Mouse (Mus musculus) neural tube, embryonic 14.5 days (tissue): ENCODE measurements around the gene Spsb4. TPM values are rescaled to one million over a fixed set of nuclear protein-coding genes. Genes with fewer than 3 reads are reported as not detected.

Experiments
- ATAC-seq: fragments of 200-750 bp; cut with Nextera tagmentation; 2 replicates; pipeline ENCODE4 v1.8.0; 2017; ENCODE audit warnings: low read depth, mild to moderate bottlenecking, moderate TSS enrichment, moderate library complexity
- H3K27ac ChIP-seq: fragments of 300-500 bp; sonication (generic); 2 replicates; pipeline ENCODE4 v1.5.1; 2014; ENCODE audit warnings: low read depth, mild to moderate bottlenecking, control low read depth, low read length, moderate library complexity, mixed read lengths
- H3K27me3 ChIP-seq: fragments of 300-500 bp; sonication (generic); 2 replicates; pipeline ENCODE4 v1.6.1; 2014; ENCODE audit warnings: low read length; ENCODE audit not compliant: control insufficient read depth, insufficient read depth
- H3K36me3 ChIP-seq: fragments of 300-500 bp; sonication (generic); 2 replicates; pipeline ENCODE4 v1.6.1; 2014; ENCODE audit warnings: low read length, mixed read lengths; ENCODE audit not compliant: control insufficient read depth, insufficient read depth
- H3K4me1 ChIP-seq: fragments of 300-500 bp; sonication (generic); 2 replicates; pipeline ENCODE4 v1.6.1; 2014; ENCODE audit warnings: low read length; ENCODE audit not compliant: control insufficient read depth, insufficient read depth
- H3K4me2 ChIP-seq: fragments of 300-500 bp; sonication (generic); 2 replicates; pipeline ENCODE4 v1.6.1; 2014; ENCODE audit warnings: mild to moderate bottlenecking, low read depth, low read length, control low read depth
- H3K4me3 ChIP-seq: fragments of 300-500 bp; sonication (generic); 2 replicates; pipeline ENCODE4 v1.5.1; 2014; ENCODE audit warnings: low read depth, low read length, control low read depth, mixed read lengths
- H3K9ac ChIP-seq: fragments of 300-500 bp; sonication (generic); replicated peaks from 2 replicates; pipeline ENCODE4 v1.6.1; 2014; ENCODE audit warnings: low read depth, mild to moderate bottlenecking, control low read depth, low read length, mixed read lengths
- H3K9me3 ChIP-seq: fragments of 300-500 bp; sonication (generic); 2 replicates; pipeline ENCODE4 v1.6.1; 2016; ENCODE audit warnings: low read length; ENCODE audit not compliant: control insufficient read depth
- WGBS: fragments of 180-500 bp; shearing (Covaris S2); extraction: QIAGEN DNeasy Blood & Tissue Kit; methylation state at CpG from one replicate; pipeline ENCODE4 v1.1.7; 2014; 5-methylcytosine and 5-hydroxymethylcytosine counted together
- polyA plus RNA-seq: library from polyadenylated mRNA; unstranded; fragments of >200 nt; fragmentation: Nextera tagmentation; extraction: Ambion mirVana; gene quantifications from 2 replicates; pipeline ENCODE4 v1.2.1, GENCODE M21; 2014

Gene Spsb4
- polyA plus RNA-seq, 1 experiment from 2014 or later = 22.9 TPM

- Histone ChIP-seq H3K27me3 (no peaks in the 10 kb centered on the region), H3K9ac (no peak overlapping the region), H3K4me1 (peaks cover 2% of the 10 kb centered on the region; the same call in 1 of the 2 replicates), H3K4me3 (no peak overlapping the region), H3K9me3 (no peaks in the 10 kb centered on the region; the same call in 1 of the 2 replicates), H3K36me3 (no peaks in the 10 kb centered on the region), H3K27ac (no peak overlapping the region), H3K4me2 (no peak overlapping the region)
- 88% methylated on average over 4 of the region's 4 CpGs for WGBS
- ATAC-seq = no peak
Observed at GRCm38 (mm10) chr9:97046240-97046639, 27.6 kb upstream of the Spsb4 start.

GRCm38 (mm10) chr9:97041633-97042032 is 23.0 kb upstream of the Spsb4 start:
- H3K4me1 ChIP-seq = no peaks in the 10 kb centered on the region
- no peak overlapping the region for H3K9ac ChIP-seq
- ATAC-seq = no peak
- H3K4me3 ChIP-seq = no peak overlapping the region
- WGBS = 62% methylated on average over 8 of the region's 8 CpGs
- no peaks in the 10 kb centered on the region for H3K9me3 ChIP-seq
- H3K27me3 ChIP-seq = no peaks in the 10 kb centered on the region
- no peak overlapping the region for H3K4me2 ChIP-seq
- H3K27ac ChIP-seq = no peak overlapping the region
- no peaks in the 10 kb centered on the region for H3K36me3 ChIP-seq

GRCm38 (mm10) chr9:97038010-97038409 is 19.4 kb upstream of the Spsb4 start:
- Histone ChIP-seq H3K27me3 (no peaks in the 10 kb centered on the region), H3K9ac (no peak overlapping the region), H3K36me3 (no peaks in the 10 kb centered on the region), H3K9me3 (no peaks in the 10 kb centered on the region), H3K27ac (no peak overlapping the region), H3K4me3 (no peak overlapping the region), H3K4me1 (no peaks in the 10 kb centered on the region), H3K4me2 (no peak overlapping the region)
- WGBS = 92% methylated on average over 3 of the region's 3 CpGs
- no peak for ATAC-seq

GRCm38 (mm10) chr9:97036656-97037055 is 18.0 kb upstream of the Spsb4 start:
- Histone ChIP-seq H3K4me3 (no peak overlapping the region), H3K4me2 (no peak overlapping the region), H3K36me3 (no peaks in the 10 kb centered on the region), H3K27ac (no peak overlapping the region), H3K4me1 (no peaks in the 10 kb centered on the region), H3K27me3 (no peaks in the 10 kb centered on the region), H3K9ac (no peak overlapping the region), H3K9me3 (no peaks in the 10 kb centered on the region)
- no peak for ATAC-seq
- 73% methylated on average over 7 of the region's 7 CpGs for WGBS

- Histone ChIP-seq H3K36me3 (no peaks in the 10 kb centered on the region), H3K9ac (no peak overlapping the region), H3K9me3 (no peaks in the 10 kb centered on the region), H3K4me3 (no peak overlapping the region), H3K27ac (no peak overlapping the region), H3K4me1 (no peaks in the 10 kb centered on the region), H3K27me3 (no peaks in the 10 kb centered on the region), H3K4me2 (no peak overlapping the region)
- no peak for ATAC-seq
- 77% methylated on average over 12 of the region's 12 CpGs for WGBS
Observed at GRCm38 (mm10) chr9:97027361-97027760, 8.7 kb upstream of the Spsb4 start.

GRCm38 (mm10) chr9:97026006-97026405 is 7.4 kb upstream of the Spsb4 start:
- no peaks in the 10 kb centered on the region for H3K27me3 ChIP-seq
- no peak overlapping the region for H3K4me3 ChIP-seq

GRCm38 (mm10) chr9:97024451-97024850 is 5.8 kb upstream of the Spsb4 start:
- Histone ChIP-seq H3K4me1 (no peaks in the 10 kb centered on the region), H3K27me3 (no peaks in the 10 kb centered on the region), H3K9me3 (no peaks in the 10 kb centered on the region), H3K4me3 (no peak overlapping the region), H3K36me3 (no peaks in the 10 kb centered on the region), H3K9ac (no peak overlapping the region), H3K4me2 (no peak overlapping the region), H3K27ac (no peak overlapping the region)
- WGBS = 79% methylated on average over 7 of the region's 7 CpGs
- ATAC-seq = no peak

More at GRCm38 (mm10) chr9:97026006-97026405, 7.4 kb upstream of the Spsb4 start:
- H3K4me1 ChIP-seq = no peaks in the 10 kb centered on the region
- H3K27ac ChIP-seq = no peak overlapping the region
- H3K9me3 ChIP-seq = no peaks in the 10 kb centered on the region
- H3K4me2 ChIP-seq = no peak overlapping the region
- WGBS = 87% methylated on average over 4 of the region's 4 CpGs
- no peak overlapping the region for H3K9ac ChIP-seq
- ATAC-seq = no peak
- H3K36me3 ChIP-seq = no peaks in the 10 kb centered on the region

- Histone ChIP-seq H3K4me1 (0 out of 2 replicates have a peak, but pooled peaks cover under 1% of the 10 kb centered on the region), H3K27me3 (no peaks in the 10 kb centered on the region), H3K9me3 (no peaks in the 10 kb centered on the region), H3K9ac (no peak overlapping the region), H3K27ac (no peak overlapping the region), H3K4me3 (no peak overlapping the region), H3K4me2 (no peak overlapping the region), H3K36me3 (no peaks in the 10 kb centered on the region)
- no peak for ATAC-seq
- 95% methylated on average over 4 of the region's 4 CpGs for WGBS
Observed at GRCm38 (mm10) chr9:97022948-97023347, 4.3 kb upstream of the Spsb4 start.

- 0 out of 2 replicates have a peak, but pooled peaks cover 4% of the 10 kb centered on the region for H3K4me1 ChIP-seq
- H3K4me2 ChIP-seq = no peak overlapping the region
- no peak overlapping the region for H3K27ac ChIP-seq
- H3K4me3 ChIP-seq = no peak overlapping the region
- no peak overlapping the region for H3K9ac ChIP-seq
- H3K9me3 ChIP-seq = no peaks in the 10 kb centered on the region
- no peak for ATAC-seq
- no peaks in the 10 kb centered on the region for H3K36me3 ChIP-seq
- WGBS = 85% methylated on average over 5 of the region's 5 CpGs
- H3K27me3 ChIP-seq = no peaks in the 10 kb centered on the region
Observed at GRCm38 (mm10) chr9:97022371-97022770, 3.7 kb upstream of the Spsb4 start.
